Mouse (Mus musculus) forelimb bud, embryonic 11.5 days (tissue): ENCODE data around the gene Syn3.
"Not testable (repeated sequence)": the region's sequence is repeated elsewhere in the genome, so short reads cannot be mapped to it uniquely, and the experiment has no call there.

Experiments
- DNase-seq: peaks from one replicate; pipeline ENCODE4 v3.0.0-alpha.2; 2012; ENCODE audit warnings: low read depth, low spot score

Gene Syn3

GRCm38 (mm10) chr10:86056297-86056903, 442.3 kb downstream of the Syn3 start:
- no peak for DNase-seq

GRCm38 (mm10) chr10:86052818-86053522, 445.7 kb downstream of the Syn3 start:
- DNase-seq, result no peak

- DNase-seq, result no peak
These were observed 448.2 kb downstream of the Syn3 start for GRCm38 (mm10) chr10:86050522-86050921.

GRCm38 (mm10) chr10:86047786-86048185, 450.9 kb downstream of the Syn3 start:
- no peak for DNase-seq

- DNase-seq, result no peak
These were observed 452.3 kb downstream of the Syn3 start for GRCm38 (mm10) chr10:86046371-86046770.

- no peak for DNase-seq
These were observed 454.6 kb downstream of the Syn3 start for GRCm38 (mm10) chr10:86044066-86044465.

- DNase-seq, result no peak
These were observed 455.0 kb downstream of the Syn3 start for GRCm38 (mm10) chr10:86043651-86044050.

GRCm38 (mm10) chr10:86034007-86034728, 464.5 kb downstream of the Syn3 start:
- no peak for DNase-seq

- DNase-seq, result peak; percentile 19
These were observed 466.2 kb downstream of the Syn3 start for GRCm38 (mm10) chr10:86032517-86032916.

- no peak for DNase-seq
These were observed 468.0 kb downstream of the Syn3 start for GRCm38 (mm10) chr10:86030743-86031142.

GRCm38 (mm10) chr10:86026807-86027206, 471.9 kb downstream of the Syn3 start:
- DNase-seq, result not testable (repeated sequence)

- DNase-seq, result no peak
These were observed 472.3 kb downstream of the Syn3 start for GRCm38 (mm10) chr10:86026354-86026753.

GRCm38 (mm10) chr10:86025906-86026305, 472.8 kb downstream of the Syn3 start:
- DNase-seq, result no peak

- DNase-seq, result no peak
These were observed 475.5 kb downstream of the Syn3 start for GRCm38 (mm10) chr10:86023149-86023548.

- no peak for DNase-seq
These were observed 476.3 kb downstream of the Syn3 start for GRCm38 (mm10) chr10:86022474-86022816.

GRCm38 (mm10) chr10:86021749-86022473, 476.8 kb downstream of the Syn3 start, which contains the start of gene Fbxo7:
TSS of gene Fbxo7 (plus strand) at chr10:86021972.
- DNase-seq, result peak; percentile 90

- DNase-seq, result no peak
These were observed 477.3 kb downstream of the Syn3 start for GRCm38 (mm10) chr10:86021408-86021748.

GRCm38 (mm10) chr10:86018813-86019212, 479.9 kb downstream of the Syn3 start:
- DNase-seq, result no peak

- no peak for DNase-seq
These were observed 480.9 kb downstream of the Syn3 start for GRCm38 (mm10) chr10:86017781-86018180.

- DNase-seq, result no peak
These were observed 486.9 kb downstream of the Syn3 start, which contains the start of gene Bpifc for GRCm38 (mm10) chr10:86011781-86012180. TSS of gene Bpifc (minus strand) at chr10:86011895.

- DNase-seq, result no peak
These were observed 487.5 kb downstream of the Syn3 start for GRCm38 (mm10) chr10:86011172-86011571.

- DNase-seq, result no peak
These were observed 488.1 kb downstream of the Syn3 start for GRCm38 (mm10) chr10:86010636-86011035.
